Mouse (Mus musculus): ENCODE results near the gene 1700019D03Rik.

DNA sequence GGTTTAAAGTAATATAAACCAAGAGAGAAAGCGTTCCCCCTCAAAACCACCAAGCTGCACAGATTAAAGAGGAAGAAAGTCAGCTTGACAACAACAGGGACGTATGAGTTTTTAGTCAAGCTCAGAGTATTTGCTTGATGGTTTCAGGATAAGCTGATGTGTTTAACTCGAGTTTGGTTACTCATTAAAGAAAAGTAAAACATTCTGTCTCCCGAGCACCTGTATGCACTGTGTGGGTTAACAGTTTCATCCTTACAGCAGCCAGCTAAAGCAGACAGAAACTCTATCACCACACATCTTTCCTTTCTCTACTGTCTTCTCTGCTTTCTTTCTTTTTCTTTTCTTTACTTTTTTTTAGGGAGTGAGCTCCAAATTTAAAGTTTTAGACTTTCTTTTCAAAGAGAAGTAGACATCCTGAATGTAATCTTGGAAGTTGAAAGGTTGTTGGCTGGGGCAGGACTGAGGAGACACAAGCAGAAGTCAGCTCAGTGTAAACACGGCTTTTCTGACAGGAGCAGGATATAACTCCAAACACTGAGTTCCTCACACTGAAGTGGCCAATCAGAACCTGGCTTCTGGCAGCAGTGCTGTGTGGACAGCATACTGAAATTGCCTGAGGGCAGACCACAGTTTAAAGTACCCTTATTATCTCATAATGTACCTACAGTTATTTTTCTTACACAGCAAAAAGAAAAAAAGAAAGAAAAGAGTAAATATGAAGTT, 68.7 kb downstream of the 1700019D03Rik start:
- no peak for TF ChIP-seq CTCF (IDR thresholded peaks at IDR 0.05; ENCODE audit: low read depth, low read length)
- TF ChIP-seq POLR2A (IDR thresholded peaks at IDR 0.05; ENCODE audit: borderline replicate concordance, low read depth, low read length) = no peak
